Mouse (Mus musculus) intestine, embryonic 14.5 days (tissue): Measurements from ENCODE around the gene Smpd2. TPM values are rescaled to one million over a fixed set of nuclear protein-coding genes. Genes with fewer than 3 reads are reported as not detected.

ENCODE experiments used
- polyA plus RNA-seq: library from polyadenylated mRNA; unstranded; fragments of >200 nt; fragmentation: Nextera tagmentation; extraction: Ambion mirVana; gene quantifications from 2 replicates; pipeline ENCODE4 v1.2.1, GENCODE M21; 2014

The Smpd2 gene
- polyA plus RNA-seq, 1 experiment from 2014 or later = 55.5 TPM

Other genes with a start within 250 kb of the Smpd2 start
- 20.4 and 21.0 TPM in 2 replicates for gene Fig4, start 187.1 kb downstream of the Smpd2 start, polyA plus RNA-seq
- gene Ak9, start 186.4 kb downstream of the Smpd2 start, polyA plus RNA-seq = 0.03 and 0.04 TPM in 2 replicates
- 15.0 and 16.7 TPM in 2 replicates for gene Zbtb24, start 40.0 kb downstream of the Smpd2 start, polyA plus RNA-seq
- gene Mical1, start 14.1 kb downstream of the Smpd2 start, polyA plus RNA-seq = 29.5 and 30.1 TPM in 2 replicates
- gene Ppil6, start 70 bp upstream of the Smpd2 start, polyA plus RNA-seq = 0.76 and 1.5 TPM in 2 replicates
- 180 and 184 TPM in 2 replicates for gene Cd164, start 29.0 kb upstream of the Smpd2 start, polyA plus RNA-seq
- gene Ccdc162, start 226.3 kb upstream of the Smpd2 start, polyA plus RNA-seq = 0.44 and 0.47 TPM in 2 replicates